Mouse (Mus musculus) embryonic stem cell, embryonic (primary cell): Measurements from ENCODE around the gene Dupd1.

ENCODE experiments used
- CTCF ChIA-PET, 4 experiments: fragments of 300-600 bp in 2 of 4; fragments of 350-600 bp in 2 of 4; sonication (Branson Sonifier 250); formaldehyde crosslinking; loops; one replicate each; lab custom pipeline; 2022; ENCODE audit warnings: inconsistent platforms in 2 of 4; lab: Charles Lee
- POLR2A ChIA-PET, 4 experiments: fragments of 300-600 bp in 2 of 4; fragments of 350-600 bp in 2 of 4; sonication (Branson Sonifier 250); formaldehyde crosslinking; loops; one replicate each; lab custom pipeline; 2022; ENCODE audit warnings: antibody characterized with exemption in 4 of 4, inconsistent platforms in 1 of 4; lab: Charles Lee

The Dupd1 gene

GRCm38 (mm10) chr14:21669218-21669617, 45.2 kb downstream of the Dupd1 start:
- ChIA-PET POLR2A (interaction anchor here in 2 of 4 experiments (0.5 to 2.6 kb wide), 11 partner anchors 10 to 740 kb away, joined by 3 to 10 read pairs (median 3); partner anchors contain the start of gene Vcl (in 1 of the 2)), CTCF (interaction anchor here in 3 of 4 experiments (0.6 to 0.9 kb wide), 3 partner anchors 9 to 659 kb away, joined by 3 to 7 read pairs (median 3); no protein-coding TSS in a partner anchor)

GRCm38 (mm10) chr14:21662465-21663142, 51.8 kb downstream of the Dupd1 start:
- ChIA-PET POLR2A (interaction anchor here in 1 of 4 experiments (0.5 to 3.5 kb wide), 9 partner anchors 10 to 249 kb away, joined by 3 to 19 read pairs (median 3); partner anchors contain the start of gene Kat6b), CTCF (interaction anchor here in 1 of 4 experiments (0.8 to 1.2 kb wide), 5 partner anchors 11 to 204 kb away, joined by 3 to 4 read pairs (median 3); no protein-coding TSS in a partner anchor)

DNA sequence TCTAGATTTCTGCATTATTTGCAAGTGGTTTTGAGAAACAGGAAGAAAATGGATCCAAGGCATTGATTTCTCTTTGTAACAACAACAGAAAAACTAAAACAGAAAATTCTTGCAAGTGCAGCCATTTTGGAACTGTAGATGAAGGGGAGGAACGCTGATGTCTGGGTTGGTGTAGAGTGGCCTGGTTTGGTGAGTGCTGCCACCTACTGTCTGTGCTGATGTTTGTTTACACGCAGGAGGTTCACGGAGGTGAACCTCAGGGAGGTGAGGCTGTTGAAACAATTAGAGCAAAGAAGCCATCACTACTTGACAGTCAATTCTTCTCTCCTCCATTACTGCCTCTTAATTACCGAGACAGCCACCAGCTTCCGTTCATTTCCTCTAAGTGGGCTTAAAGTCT, 54.7 kb downstream of the Dupd1 start:
- CTCF ChIA-PET: interaction anchor here (0.6 to 1.6 kb wide), 12 partner anchors 11 to 523 kb away, joined by 3 to 9 read pairs (median 4); no protein-coding TSS in a partner anchor
- POLR2A ChIA-PET: interaction anchor here in 2 of 4 experiments (0.5 to 1.8 kb wide), 12 partner anchors 9 to 475 kb away, joined by 3 to 10 read pairs (median 4); partner anchors contain the start of gene Kat6b (in 1 of the 2)

GRCm38 (mm10) chr14:21659155-21659554, 55.2 kb downstream of the Dupd1 start:
- POLR2A ChIA-PET: interaction anchor here in 2 of 4 experiments (0.6 to 1.8 kb wide), 10 partner anchors 9 to 49 kb away, joined by 3 to 10 read pairs (median 4); no protein-coding TSS in a partner anchor
- CTCF ChIA-PET: interaction anchor here (0.6 to 1.6 kb wide), 11 partner anchors 12 to 523 kb away, joined by 3 to 9 read pairs (median 4); no protein-coding TSS in a partner anchor

- POLR2A ChIA-PET: interaction anchor here in 3 of 4 experiments (0.5 to 4.0 kb wide), 11 partner anchors 9 to 1025 kb away, joined by 3 to 19 read pairs (median 4); no protein-coding TSS in a partner anchor
These were observed 60.6 kb downstream of the Dupd1 start for GRCm38 (mm10) chr14:21653813-21654212.

DNA sequence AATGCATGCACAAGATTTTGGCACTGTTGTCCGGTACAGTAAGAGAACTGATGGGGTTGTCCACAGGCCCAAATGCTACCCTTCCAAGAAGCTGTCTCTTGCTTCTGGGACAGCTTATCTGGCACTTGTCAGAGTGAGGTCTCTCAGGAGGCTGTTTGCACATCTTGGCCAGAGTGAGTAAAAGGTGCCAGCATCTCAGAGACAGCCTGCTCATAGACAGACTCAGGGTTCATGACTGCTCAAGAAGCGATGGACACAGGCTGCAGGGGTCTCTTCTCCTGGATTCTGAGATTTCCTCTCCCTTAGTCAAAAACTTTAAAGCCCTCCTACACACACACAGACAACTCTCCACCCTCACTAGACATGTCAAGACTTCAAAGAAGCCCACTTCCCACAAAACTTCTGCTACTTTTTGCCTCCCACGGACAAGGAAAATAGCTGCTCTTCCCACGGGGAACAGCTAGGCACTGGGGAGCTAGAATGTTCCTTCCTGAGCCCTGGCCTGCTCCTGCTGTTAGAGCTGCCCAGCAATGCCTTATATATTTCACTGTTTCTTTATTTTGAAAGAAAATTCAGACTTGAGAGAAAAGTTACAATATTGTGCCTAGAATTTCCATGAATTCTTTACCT, 73.5 kb downstream of the Dupd1 start:
- CTCF ChIA-PET: no interaction called here

More at GRCm38 (mm10) chr14:21653813-21654212, 60.6 kb downstream of the Dupd1 start:
- CTCF ChIA-PET: interaction anchor here in 1 of 4 experiments (0.7 to 1.2 kb wide), 2 partner anchors 23 to 63 kb away, joined by 3 read pairs; no protein-coding TSS in a partner anchor

DNA sequence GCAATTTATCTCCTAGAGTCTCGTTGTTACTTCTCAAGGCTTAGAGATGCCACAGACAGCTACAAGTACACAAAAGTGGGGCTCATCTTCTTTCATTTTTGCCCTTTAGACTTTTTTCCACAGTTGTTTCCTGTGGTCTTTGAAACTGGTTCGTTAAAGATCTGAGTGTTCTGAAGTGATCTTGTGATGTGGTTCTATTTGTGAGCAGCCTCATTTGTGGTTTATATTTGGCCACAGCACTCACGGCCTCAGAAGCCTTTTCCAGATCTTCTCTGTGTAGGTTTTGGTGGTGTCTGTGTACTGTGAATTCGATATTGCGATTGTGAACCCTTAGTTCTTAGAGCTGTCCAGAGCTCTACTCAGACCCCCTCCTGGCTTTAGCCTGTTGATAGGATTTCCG, 77.8 kb downstream of the Dupd1 start:
- ChIA-PET CTCF (interaction anchor here in 1 of 4 experiments (1.5 kb wide), 1 partner anchor 23 kb away, joined by 5 read pairs; no protein-coding TSS in a partner anchor), POLR2A (interaction anchor here in 3 of 4 experiments (0.7 to 3.4 kb wide), 14 partner anchors 9 to 135 kb away, joined by 3 to 32 read pairs (median 4); no protein-coding TSS in a partner anchor)

More for the DNA sequence above, 73.5 kb downstream of the Dupd1 start:
- POLR2A ChIA-PET: interaction anchor here in 1 of 4 experiments (0.9 to 1.1 kb wide), 2 partner anchors 9 to 21 kb away, joined by 3 read pairs; no protein-coding TSS in a partner anchor

GRCm38 (mm10) chr14:21631665-21632200, 82.6 kb downstream of the Dupd1 start:
- POLR2A ChIA-PET: interaction anchor here in 2 of 4 experiments (0.8 to 1.7 kb wide), 12 partner anchors 9 to 133 kb away, joined by 3 to 9 read pairs (median 4); no protein-coding TSS in a partner anchor
- CTCF ChIA-PET: interaction anchor here in 2 of 4 experiments (0.8 to 1.9 kb wide), 3 partner anchors 13 to 22 kb away, joined by 3 to 8 read pairs (median 3); no protein-coding TSS in a partner anchor
